Mouse (Mus musculus) heart, adult 2 months (tissue): ENCODE data around the gene Zbtb3.

Source experiments
- EP300 ChIP-seq: fragments of 200-500 bp; IDR thresholded peaks from 2 replicates; pipeline ENCODE4 v1.6.1; 2011; ENCODE audit warnings: low read depth, low read length, control low read depth; ENCODE audit not compliant: insufficient read depth
- POLR2A ChIP-seq: fragments of 200-500 bp; IDR thresholded peaks from 2 replicates; pipeline ENCODE4 v1.6.1; 2011; ENCODE audit warnings: mild to moderate bottlenecking, low read depth, low read length, control low read depth; ENCODE audit not compliant: insufficient read depth

DNA sequence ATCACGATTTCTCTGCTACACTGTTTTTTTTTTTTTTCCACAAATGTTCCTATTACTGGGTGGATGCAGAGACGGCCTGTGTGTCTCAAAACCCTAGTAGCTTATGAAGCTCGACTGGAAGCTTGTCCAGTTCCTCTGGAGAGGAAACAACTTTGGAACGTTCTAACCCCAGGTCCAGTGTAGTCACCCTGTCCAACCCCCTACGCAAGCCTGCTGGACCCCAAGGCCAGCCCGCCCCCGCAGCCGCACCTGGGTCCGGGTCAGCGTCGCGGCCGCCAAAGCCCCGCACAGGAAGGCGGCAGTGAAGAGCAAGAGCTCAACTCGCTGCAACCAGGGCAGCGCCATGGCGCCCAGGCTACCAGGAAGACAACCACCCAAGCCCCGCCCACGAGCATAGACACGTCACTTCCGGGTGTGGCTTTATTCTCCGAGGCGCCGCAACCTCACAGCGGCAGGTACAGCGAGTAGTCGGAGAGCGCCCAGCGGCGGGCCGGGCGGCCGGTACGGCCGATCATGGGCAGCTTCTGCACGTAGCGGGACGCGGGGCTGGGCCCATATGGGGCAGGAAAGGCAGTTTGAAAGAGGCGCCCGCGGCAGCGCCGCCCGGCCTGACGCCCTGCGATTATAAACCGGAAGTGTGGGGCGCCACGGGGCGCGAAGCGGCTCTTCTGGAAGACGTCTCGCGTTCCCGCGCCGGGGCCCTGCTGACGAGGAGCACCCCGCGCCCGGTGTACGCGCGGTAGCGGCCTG, 28.1 kb upstream of the Zbtb3 start, which contains the start of gene Tmem179b:
- TF ChIP-seq EP300 (0 out of 2 replicates have a peak, but pooled peaks have one; percentile 49), POLR2A (peak; percentile 96)
